Mouse (Mus musculus) ES-CJ7 (cell line): ENCODE results near the gene Gm8297.
"Not testable (repeated sequence)": the region's sequence is repeated elsewhere in the genome, so short reads cannot be mapped to it uniquely, and the experiment has no call there.

ENCODE experiments used
- DNase-seq: peaks from one replicate; pipeline ENCODE4 v3.0.0; 2011; ENCODE audit warnings: low read depth, low spot score

The Gm8297 gene

GRCm38 (mm10) chr14:4983635-4984034, at the start of gene Gm8297:
Gm8297 (plus strand) TSS chr14:4983935.
- DNase-seq, result not testable (repeated sequence)

- DNase-seq, result not testable (repeated sequence)
These were observed 31.9 kb downstream of the Gm8297 start, which contains the start of gene Gm3298 for GRCm38 (mm10) chr14:5015591-5015990. Gm3298 (plus strand) TSS chr14:5015891.
